In the genomic region with DNA sequence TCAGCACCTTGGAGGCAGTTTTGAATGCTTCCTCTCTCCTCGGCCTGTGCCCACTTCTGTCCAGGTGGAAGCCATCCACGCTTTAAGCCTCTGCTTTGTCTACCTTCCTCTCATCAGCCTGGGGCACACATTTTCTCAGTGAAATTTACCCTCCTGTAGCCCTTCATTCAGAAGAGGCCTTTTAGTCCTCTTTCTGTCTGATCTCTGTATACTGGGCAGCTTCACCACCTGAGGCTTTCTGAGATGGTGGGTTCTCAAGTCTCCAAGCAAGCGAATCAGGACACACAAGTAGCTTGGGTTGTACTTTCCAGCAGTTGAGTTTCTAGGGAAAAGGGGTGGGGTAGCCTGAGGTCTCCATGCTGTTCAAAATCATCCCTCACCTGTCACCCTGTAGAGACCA, we compare ENCODE assay signal across 10 mouse cellular contexts. TPM values are rescaled to one million over a fixed set of nuclear protein-coding genes. Genes with fewer than 3 reads are reported as not detected.
DNase-seq lines count a peak whose midpoint lies in the region; ATAC-seq and TF ChIP-seq lines count a peak whose summit lies in the region.
"Had no signal": no experiment of that assay in that cellular context is flagged by ENCODE, and none has a peak within 500 bp of the region (broad histone marks: within the 10 kb centered on the region; RNA-seq: fewer than 3 reads in every experiment).

No protein-coding gene starts in this region.

- peaks cover 34% of the 10 kb centered on the region; the same call in 1 of the 2 replicates for H3K4me1 ChIP-seq in spleen, adult 2 months (ENCODE audit: control insufficient read depth, insufficient read depth, insufficient read length)
- peaks cover 0 to 3% of the 10 kb centered on the region in 2 experiments; a peak in 2 of 4 replicates for H3K4me1 ChIP-seq in liver, embryonic 14.5 days (replicated peaks; ENCODE audit: control insufficient read depth in 2 of 2, insufficient read depth in 2 of 2, low read length in 1 of 2)
- H3K4me1 ChIP-seq in stomach, postnatal 0 days (replicated peaks; ENCODE audit: control insufficient read depth, insufficient read depth), result peaks cover 2% of the 10 kb centered on the region; the same call in 1 of the 2 replicates

- TF ChIP-seq EP300 in liver, embryonic 14.5 days (IDR thresholded peaks at IDR 0.05; ENCODE audit: low read depth), result no peak
- no peak for TF ChIP-seq EP300 in stomach, postnatal 0 days (optimal IDR thresholded peaks at IDR 0.05)

- no peak overlapping the region for H3K9ac ChIP-seq in liver, embryonic 14.5 days (replicated peaks)
- no peak overlapping the region for H3K9ac ChIP-seq in stomach, postnatal 0 days (ENCODE audit: low read length)

- H3K36me3 ChIP-seq in spleen, adult 2 months (ENCODE audit: control insufficient read depth, insufficient read depth, low read length), result peaks cover 15% of the 10 kb centered on the region
- no peaks in the 10 kb centered on the region for H3K36me3 ChIP-seq in liver, embryonic 14.5 days (replicated peaks; ENCODE audit: control insufficient read depth, insufficient read depth, low read depth)
- 0 out of 2 replicates have a peak, but pooled peaks cover 3% of the 10 kb centered on the region for H3K36me3 ChIP-seq in stomach, postnatal 0 days (ENCODE audit: control insufficient read depth, insufficient read depth, low read length)

- no peak for TF ChIP-seq CTCF in spleen, adult 2 months (IDR thresholded peaks at IDR 0.05; ENCODE audit: extremely low read depth, insufficient read depth, insufficient read length, insufficient replicate concordance)
- TF ChIP-seq CTCF in liver, embryonic 14.5 days (IDR thresholded peaks at IDR 0.05; ENCODE audit: low read depth), result no peak
- TF ChIP-seq CTCF in stomach, postnatal 0 days (IDR thresholded peaks at IDR 0.05; ENCODE audit: low read depth), result no peak

- TF ChIP-seq POLR2A in spleen, adult 2 months (IDR thresholded peaks at IDR 0.05; ENCODE audit: low read depth, low read length), result no peak

- H3K27me3 ChIP-seq in spleen, adult 2 months (ENCODE audit: control insufficient read depth, insufficient read depth, low read length), result no peaks in the 10 kb centered on the region
- H3K27me3 ChIP-seq in liver, embryonic 14.5 days (ENCODE audit: control insufficient read depth, insufficient read depth, low read length), result no peaks in the 10 kb centered on the region; the same call in 1 of the 2 replicates
- no peaks in the 10 kb centered on the region for H3K27me3 ChIP-seq in stomach, postnatal 0 days (ENCODE audit: control insufficient read depth, insufficient read depth, low read length)

- ATAC-seq in liver, embryonic 14.5 days (ENCODE audit: insufficient read depth), result no peak
- no peak for ATAC-seq in stomach, postnatal 0 days (ENCODE audit: low FRiP score, low TSS enrichment)
- no peak for ATAC-seq in CD4-positive, CD25-positive, alpha-beta regulatory T cell, adult 4 months

- 58% methylated on average over 3 of the region's 3 CpGs for WGBS in spleen, adult 2 months
- WGBS in liver, embryonic 14.5 days (ENCODE audit: insufficient replicate concordance), result 59% methylated on average over 3 of the region's 3 CpGs
- 85% methylated on average over 3 of the region's 3 CpGs for WGBS in stomach, postnatal 0 days

- peak overlapping the region; percentile 71 for H3K4me2 ChIP-seq in liver, embryonic 14.5 days (ENCODE audit: low read depth)
- H3K4me2 ChIP-seq in stomach, postnatal 0 days (replicated peaks; ENCODE audit: low read depth), result no peak overlapping the region; the same call in 1 of the 2 replicates

- no peaks in the 10 kb centered on the region for H3K9me3 ChIP-seq in liver, embryonic 14.5 days (ENCODE audit: control insufficient read depth, low read length)
- H3K9me3 ChIP-seq in stomach, postnatal 0 days (ENCODE audit: control insufficient read depth, low read length), result no peaks in the 10 kb centered on the region

- H3K27ac ChIP-seq in spleen, adult 2 months (ENCODE audit: insufficient read depth, low read length), result peak overlapping the region; percentile 98
- H3K27ac ChIP-seq in liver, embryonic 14.5 days, result no peak overlapping the region
- no peak overlapping the region for H3K27ac ChIP-seq in stomach, postnatal 0 days (replicated peaks)

- DNase-seq in heart, adult 11 months, result peak; percentile 59
- no peak for DNase-seq in heart, adult 18-20 months
- DNase-seq in spleen, adult 2 months (ENCODE audit: low read depth in 1 of 2, low spot score in 2 of 2), result no peak
- DNase-seq in spleen, adult 18-20 months, result no peak
- no peak for DNase-seq in liver, embryonic 14.5 days (ENCODE audit: low read depth in 3 of 3, low spot score in 3 of 3)
- peak; percentile 9 for DNase-seq in stomach, postnatal 0 days (ENCODE audit: low spot score)
- no peak for DNase-seq in layer of hippocampus, adult 8-10 months (ENCODE audit: low spot score in 2 of 2)
- DNase-seq: kidney, adult 9 months had no signal

- H3K4me3 ChIP-seq in spleen, adult 2 months (ENCODE audit: extremely low read depth, insufficient read depth, insufficient read length), result peak overlapping the region; percentile 78; the same call in 1 of the 2 replicates
- peak overlapping the region in 1 of 2 experiments; percentile 53; a peak in 1 of 4 replicates for H3K4me3 ChIP-seq in liver, embryonic 14.5 days (ENCODE audit: insufficient read depth in 1 of 2, low read depth in 2 of 2, low read length in 2 of 2)
- no peak overlapping the region for H3K4me3 ChIP-seq in stomach, postnatal 0 days (ENCODE audit: low read depth, low read length)

RNA-seq across cellular contexts. Expression of a gene that starts 1.5 kb away (rescaled TPM):
- 1 to 10 TPM; 7.4 to 7.7 TPM for total RNA-seq in heart, adult 18-20 months (2021)
- 209 and 239 TPM in 2 replicates for polyA plus RNA-seq in spleen, adult 2 months (2012; rRNA removed)
- 19.0 and 20.6 TPM in 2 replicates for polyA plus RNA-seq in liver, embryonic 14.5 days (2012; rRNA removed)
- 15.8 and 21.0 TPM in 2 replicates for polyA plus RNA-seq in liver, embryonic 14.5 days (2014; fragmentation: Nextera tagmentation; extraction: Ambion mirVana)
- 20.0 and 24.6 TPM in 2 replicates for polyA plus RNA-seq in stomach, postnatal 0 days (2015; fragmentation: Nextera tagmentation; extraction: Ambion mirVana)
- polyA plus RNA-seq in CD4-positive, CD25-positive, alpha-beta regulatory T cell, adult 4 months (2017; shearing (Covaris generic)), result 100 to 1,000 TPM; 174 to 198 TPM
- total RNA-seq in layer of hippocampus, adult 8-10 months (2022), result 10 to 100 TPM; 39.6 to 51.5 (median 42.7) TPM

RNA-seq across cellular contexts. Expression of a gene that starts 5.9 kb away (rescaled TPM):
- total RNA-seq in heart, adult 18-20 months (2021), result not detected
- polyA plus RNA-seq in spleen, adult 2 months (2012; rRNA removed), result not detected in 2 replicates
- not detected in 2 replicates for polyA plus RNA-seq in liver, embryonic 14.5 days (2012; rRNA removed)
- not detected in 2 replicates for polyA plus RNA-seq in liver, embryonic 14.5 days (2014; fragmentation: Nextera tagmentation; extraction: Ambion mirVana)
- not detected in 2 replicates for polyA plus RNA-seq in stomach, postnatal 0 days (2015; fragmentation: Nextera tagmentation; extraction: Ambion mirVana)
- polyA plus RNA-seq in CD4-positive, CD25-positive, alpha-beta regulatory T cell, adult 4 months (2017; shearing (Covaris generic)), result not detected
- not detected for total RNA-seq in layer of hippocampus, adult 8-10 months (2022)
- polyA plus RNA-seq: activated CD4-positive, CD25-positive, alpha-beta regulatory T cell, adult 4 months had no signal

RNA-seq across cellular contexts. Expression of a gene that starts 12.2 kb away (rescaled TPM):
- total RNA-seq in heart, adult 18-20 months (2021), result 1 to 10 TPM; 5.1 to 5.8 TPM
- 15.9 and 17.1 TPM in 2 replicates for polyA plus RNA-seq in spleen, adult 2 months (2012; rRNA removed)
- 3.0 and 3.4 TPM in 2 replicates for polyA plus RNA-seq in liver, embryonic 14.5 days (2012; rRNA removed)
- polyA plus RNA-seq in liver, embryonic 14.5 days (2014; fragmentation: Nextera tagmentation; extraction: Ambion mirVana), result 1.3 and 1.8 TPM in 2 replicates
- 12.7 and 13.4 TPM in 2 replicates for polyA plus RNA-seq in stomach, postnatal 0 days (2015; fragmentation: Nextera tagmentation; extraction: Ambion mirVana)
- 10 to 100 TPM; 14.3 to 16.0 TPM for polyA plus RNA-seq in CD4-positive, CD25-positive, alpha-beta regulatory T cell, adult 4 months (2017; shearing (Covaris generic))
- total RNA-seq in layer of hippocampus, adult 8-10 months (2022), result 10 to 100 TPM; 53.6 to 71.8 (median 69.3) TPM

RNA-seq across cellular contexts. Expression of a gene that starts 20.9 kb away (rescaled TPM):
- total RNA-seq in heart, adult 18-20 months (2021), result 10 to 100 TPM; 38.7 to 49.6 TPM
- 47.5 and 73.4 TPM in 2 replicates for polyA plus RNA-seq in spleen, adult 2 months (2012; rRNA removed)
- polyA plus RNA-seq in liver, embryonic 14.5 days (2012; rRNA removed), result 5.5 TPM in 2 replicates
- polyA plus RNA-seq in liver, embryonic 14.5 days (2014; fragmentation: Nextera tagmentation; extraction: Ambion mirVana), result 4.1 and 5.0 TPM in 2 replicates
- polyA plus RNA-seq in stomach, postnatal 0 days (2015; fragmentation: Nextera tagmentation; extraction: Ambion mirVana), result 14.0 and 14.1 TPM in 2 replicates
- not detected for polyA plus RNA-seq in CD4-positive, CD25-positive, alpha-beta regulatory T cell, adult 4 months (2017; shearing (Covaris generic))
- total RNA-seq in layer of hippocampus, adult 8-10 months (2022), result 10 to 100 TPM in 3 of 4 experiments, 1 to 10 TPM in 1; 7.6 to 11.3 (median 10.9) TPM
- polyA plus RNA-seq: activated CD4-positive, CD25-positive, alpha-beta regulatory T cell, adult 4 months had no signal

RNA-seq across cellular contexts. Expression of a gene that starts 22.5 kb away (rescaled TPM):
- total RNA-seq in heart, adult 18-20 months (2021), result not detected
- polyA plus RNA-seq in spleen, adult 2 months (2012; rRNA removed), result 0.09 and 0.13 TPM in 2 replicates
- 0.11 and 0.21 TPM in 2 replicates for polyA plus RNA-seq in liver, embryonic 14.5 days (2012; rRNA removed)
- polyA plus RNA-seq in liver, embryonic 14.5 days (2014; fragmentation: Nextera tagmentation; extraction: Ambion mirVana), result 0.06 TPM in 1 of 2 replicates, not detected in the other
- polyA plus RNA-seq in stomach, postnatal 0 days (2015; fragmentation: Nextera tagmentation; extraction: Ambion mirVana), result 0.52 and 0.80 TPM in 2 replicates
- polyA plus RNA-seq in CD4-positive, CD25-positive, alpha-beta regulatory T cell, adult 4 months (2017; shearing (Covaris generic)), result not detected
- 10 to 100 TPM; 50.4 to 67.7 (median 56.7) TPM for total RNA-seq in layer of hippocampus, adult 8-10 months (2022)
- polyA plus RNA-seq: activated CD4-positive, CD25-positive, alpha-beta regulatory T cell, adult 4 months had no signal

Comparison
In these comparisons a context has a peak if more than half of its experiments do, and no peak if none do; other contexts are left out.
1. DNase-seq: peak in heart, adult 11 months (single experiment) and stomach, postnatal 0 days (single experiment); none in heart, adult 18-20 months (0 of 2), spleen, adult 2 months (0 of 2), spleen, adult 18-20 months (0 of 2), liver, embryonic 14.5 days (0 of 3) and layer of hippocampus, adult 8-10 months (0 of 2).